Mouse (Mus musculus): ENCODE results near the gene Tent4b. TPM values are rescaled to one million over a fixed set of nuclear protein-coding genes. Genes with fewer than 3 reads are reported as not detected.
A peak's percentile ranks its signal among the peaks of the same experiment; 100 is the strongest.

The Tent4b gene
- polyA plus RNA-seq, 1 experiment: 28.9 TPM

GRCm38 (mm10) chr8:88227851-88228250, 28.8 kb downstream of the Tent4b start:
- H3K27ac ChIP-seq (ENCODE audit: insufficient read depth, low read depth, low read length): 0 out of 2 replicates have a peak overlapping the region, but pooled peaks have one; percentile 10
- no peak for TF ChIP-seq CTCF (IDR thresholded peaks at IDR 0.05; ENCODE audit: low read depth, low read length)
- no peak overlapping the region for H3K4me3 ChIP-seq (ENCODE audit: insufficient read depth, low read length)
- H3K4me1 ChIP-seq (ENCODE audit: control insufficient read depth, insufficient read depth, low read length): peaks cover 28% of the 10 kb centered on the region

GRCm38 (mm10) chr8:88228286-88228685, 29.3 kb downstream of the Tent4b start:
- peak overlapping the region; percentile 57 for H3K27ac ChIP-seq (ENCODE audit: insufficient read depth, low read depth, low read length)
- peak overlapping the region; percentile 24 for H3K4me3 ChIP-seq (ENCODE audit: insufficient read depth, low read length)
- TF ChIP-seq POLR2A (IDR thresholded peaks at IDR 0.05; ENCODE audit: borderline replicate concordance, low read depth, low read length) (no peak), CTCF (IDR thresholded peaks at IDR 0.05; ENCODE audit: low read depth, low read length) (no peak)
- peaks cover 32% of the 10 kb centered on the region for H3K4me1 ChIP-seq (ENCODE audit: control insufficient read depth, insufficient read depth, low read length)

GRCm38 (mm10) chr8:88228800-88229199, 29.8 kb downstream of the Tent4b start:
- peak overlapping the region; percentile 57 for H3K27ac ChIP-seq (ENCODE audit: insufficient read depth, low read depth, low read length)
- H3K4me3 ChIP-seq (ENCODE audit: insufficient read depth, low read length): peak overlapping the region; percentile 24
- TF ChIP-seq POLR2A (IDR thresholded peaks at IDR 0.05; ENCODE audit: borderline replicate concordance, low read depth, low read length) (no peak), CTCF (IDR thresholded peaks at IDR 0.05; ENCODE audit: low read depth, low read length) (no peak)
- H3K4me1 ChIP-seq (ENCODE audit: control insufficient read depth, insufficient read depth, low read length): peaks cover 35% of the 10 kb centered on the region

- H3K4me1 ChIP-seq (ENCODE audit: control insufficient read depth, insufficient read depth, low read length): peaks cover 25% of the 10 kb centered on the region
Observed at GRCm38 (mm10) chr8:88236666-88237065, 37.7 kb downstream of the Tent4b start.

GRCm38 (mm10) chr8:88237606-88238005, 38.6 kb downstream of the Tent4b start:
- Histone ChIP-seq H3K27ac (ENCODE audit: insufficient read depth, low read depth, low read length) (no peak overlapping the region), H3K4me3 (ENCODE audit: insufficient read depth, low read length) (no peak overlapping the region), H3K4me1 (ENCODE audit: control insufficient read depth, insufficient read depth, low read length) (peaks cover 34% of the 10 kb centered on the region)
- no peak for TF ChIP-seq POLR2A (IDR thresholded peaks at IDR 0.05; ENCODE audit: borderline replicate concordance, low read depth, low read length)
- no peak for TF ChIP-seq CTCF (IDR thresholded peaks at IDR 0.05; ENCODE audit: low read depth, low read length)

More at GRCm38 (mm10) chr8:88236666-88237065, 37.7 kb downstream of the Tent4b start:
- Histone ChIP-seq H3K27ac (ENCODE audit: insufficient read depth, low read depth, low read length) (no peak overlapping the region), H3K4me3 (ENCODE audit: insufficient read depth, low read length) (no peak overlapping the region)
- TF ChIP-seq CTCF (IDR thresholded peaks at IDR 0.05; ENCODE audit: low read depth, low read length): no peak
- no peak for TF ChIP-seq POLR2A (IDR thresholded peaks at IDR 0.05; ENCODE audit: borderline replicate concordance, low read depth, low read length)

GRCm38 (mm10) chr8:88239277-88239676, 40.3 kb downstream of the Tent4b start:
- TF ChIP-seq POLR2A (IDR thresholded peaks at IDR 0.05; ENCODE audit: borderline replicate concordance, low read depth, low read length) (no peak), CTCF (IDR thresholded peaks at IDR 0.05; ENCODE audit: low read depth, low read length) (no peak)
- H3K27ac ChIP-seq (ENCODE audit: insufficient read depth, low read depth, low read length): no peak overlapping the region
- no peak overlapping the region for H3K4me3 ChIP-seq (ENCODE audit: insufficient read depth, low read length)
- peaks cover 27% of the 10 kb centered on the region for H3K4me1 ChIP-seq (ENCODE audit: control insufficient read depth, insufficient read depth, low read length)

- Histone ChIP-seq H3K4me1 (ENCODE audit: control insufficient read depth, insufficient read depth, low read length) (peaks cover 27% of the 10 kb centered on the region), H3K27ac (ENCODE audit: insufficient read depth, low read depth, low read length) (peak overlapping the region; percentile 56), H3K4me3 (ENCODE audit: insufficient read depth, low read length) (no peak overlapping the region)
- TF ChIP-seq POLR2A (IDR thresholded peaks at IDR 0.05; ENCODE audit: borderline replicate concordance, low read depth, low read length): no peak
- no peak for TF ChIP-seq CTCF (IDR thresholded peaks at IDR 0.05; ENCODE audit: low read depth, low read length)
Observed at GRCm38 (mm10) chr8:88241871-88242270, 42.9 kb downstream of the Tent4b start.

- TF ChIP-seq POLR2A (IDR thresholded peaks at IDR 0.05; ENCODE audit: borderline replicate concordance, low read depth, low read length): no peak
- peak; percentile 75 for TF ChIP-seq CTCF (IDR thresholded peaks at IDR 0.05; ENCODE audit: low read depth, low read length)
- Histone ChIP-seq H3K27ac (ENCODE audit: insufficient read depth, low read depth, low read length) (no peak overlapping the region), H3K4me1 (ENCODE audit: control insufficient read depth, insufficient read depth, low read length) (peaks cover 18% of the 10 kb centered on the region), H3K4me3 (ENCODE audit: insufficient read depth, low read length) (no peak overlapping the region)
Observed at GRCm38 (mm10) chr8:88244298-88244697, 45.3 kb downstream of the Tent4b start.

GRCm38 (mm10) chr8:88252791-88253190, 53.8 kb downstream of the Tent4b start:
- Histone ChIP-seq H3K4me3 (ENCODE audit: insufficient read depth, low read length) (no peak overlapping the region), H3K27ac (ENCODE audit: insufficient read depth, low read depth, low read length) (no peak overlapping the region), H3K4me1 (ENCODE audit: control insufficient read depth, insufficient read depth, low read length) (peaks cover 3% of the 10 kb centered on the region)
- TF ChIP-seq POLR2A (IDR thresholded peaks at IDR 0.05; ENCODE audit: borderline replicate concordance, low read depth, low read length): no peak

GRCm38 (mm10) chr8:88254957-88255356, 55.9 kb downstream of the Tent4b start:
- peaks cover 7% of the 10 kb centered on the region for H3K4me1 ChIP-seq (ENCODE audit: control insufficient read depth, insufficient read depth, low read length)
- no peak overlapping the region for H3K4me3 ChIP-seq (ENCODE audit: insufficient read depth, low read length)
- no peak for TF ChIP-seq POLR2A (IDR thresholded peaks at IDR 0.05; ENCODE audit: borderline replicate concordance, low read depth, low read length)
- H3K27ac ChIP-seq (ENCODE audit: insufficient read depth, low read depth, low read length): no peak overlapping the region

GRCm38 (mm10) chr8:88258024-88258423, 59.0 kb downstream of the Tent4b start:
- no peak overlapping the region for H3K4me3 ChIP-seq (ENCODE audit: insufficient read depth, low read length)
- TF ChIP-seq POLR2A (IDR thresholded peaks at IDR 0.05; ENCODE audit: borderline replicate concordance, low read depth, low read length) (no peak), CTCF (IDR thresholded peaks at IDR 0.05; ENCODE audit: low read depth, low read length) (no peak)
- no peak overlapping the region; the same call in 1 of the 2 replicates for H3K27ac ChIP-seq (ENCODE audit: insufficient read depth, low read depth, low read length)
- H3K4me1 ChIP-seq (ENCODE audit: control insufficient read depth, insufficient read depth, low read length): peaks cover 7% of the 10 kb centered on the region
